Mouse (Mus musculus) macrophage (primary cell): ENCODE results near the gene Golgb1. TPM values are rescaled to one million over a fixed set of nuclear protein-coding genes. Genes with fewer than 3 reads are reported as not detected.

Experiments used
- H3K27ac ChIP-seq: fragments of 350-480 bp; formaldehyde crosslinking; 2 replicates; pipeline ENCODE4 v1.9.0; 2021
- H3K36me3 ChIP-seq: fragments of 350-480 bp; formaldehyde crosslinking; 2 replicates; pipeline ENCODE4 v1.9.0; 2021; ENCODE audit errors: inconsistent target
- H3K4me3 ChIP-seq: fragments of 350-480 bp; formaldehyde crosslinking; 2 replicates; pipeline ENCODE4 v1.9.0; 2021; ENCODE audit errors: inconsistent target
- H3K79me2 ChIP-seq: fragments of 350-480 bp; formaldehyde crosslinking; 2 replicates; pipeline ENCODE4 v1.9.0; 2021; ENCODE audit errors: inconsistent target
- WGBS: methylation state at CpG from one replicate; pipeline ENCODE4 v1.1.7; 2026; ENCODE audit warnings: inconsistent platforms; ENCODE audit not compliant: missing documents; 5-methylcytosine and 5-hydroxymethylcytosine counted together
- polyA plus RNA-seq: library from polyadenylated mRNA; stranded (reverse); fragments of 250-400 nt; gene quantifications from 3 replicates; pipeline ENCODE4 v1.2.4, GENCODE M21; 2018; ENCODE audit warnings: inconsistent platforms

Golgb1 gene
- polyA plus RNA-seq, 1 experiment from 2014 or later: 49.2 TPM

DNA sequence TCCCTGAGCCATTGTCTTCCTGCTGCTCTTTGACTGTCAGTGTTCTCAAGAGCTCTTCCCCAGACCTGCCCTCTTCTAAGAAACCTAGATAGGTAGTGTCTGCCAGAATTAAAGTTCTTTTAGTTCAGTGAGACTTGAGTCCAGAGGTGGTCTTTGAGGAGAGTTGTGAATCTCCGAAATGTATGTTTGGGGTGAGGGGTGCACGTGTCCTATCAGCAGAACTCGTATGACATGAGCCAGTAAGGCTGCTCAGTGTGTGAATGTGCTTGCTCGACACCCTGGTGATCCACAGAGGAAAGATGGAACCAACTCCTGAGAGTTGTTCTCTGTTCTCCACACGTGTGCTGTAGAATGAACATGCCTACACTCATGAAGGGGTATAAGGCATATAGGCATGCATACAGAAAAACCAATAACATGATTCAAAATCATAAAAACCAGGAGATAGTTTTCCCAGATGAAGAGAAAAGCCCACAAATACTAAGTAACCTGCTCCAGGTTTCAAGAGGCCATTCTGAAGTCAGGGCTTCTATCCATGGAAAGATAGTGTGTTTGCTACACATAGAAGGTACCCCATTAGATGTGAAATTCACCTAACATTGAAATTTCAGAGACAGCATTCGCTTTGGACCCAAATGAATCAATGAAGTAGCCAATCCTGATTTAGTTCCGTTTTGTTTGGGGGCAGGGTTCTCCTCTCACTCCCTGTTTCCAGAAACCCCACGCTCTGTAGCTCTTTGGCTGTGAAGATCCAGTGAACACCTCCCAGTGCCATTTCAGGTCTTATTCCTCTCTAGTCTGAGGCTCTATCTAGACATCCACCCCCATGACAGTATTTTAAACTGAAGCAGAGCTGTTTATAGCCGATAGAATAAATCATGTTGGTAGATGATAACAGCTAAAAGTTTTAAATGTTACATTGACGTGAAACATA, 51.8 kb downstream of the Golgb1 start:
- H3K79me2 ChIP-seq: no peaks in the 10 kb centered on the region
- 96% methylated on average over 10 of the region's 10 CpGs for WGBS
- H3K36me3 ChIP-seq: peaks cover 67% of the 10 kb centered on the region
- H3K4me3 ChIP-seq: no peak overlapping the region
- H3K27ac ChIP-seq: no peak overlapping the region

DNA sequence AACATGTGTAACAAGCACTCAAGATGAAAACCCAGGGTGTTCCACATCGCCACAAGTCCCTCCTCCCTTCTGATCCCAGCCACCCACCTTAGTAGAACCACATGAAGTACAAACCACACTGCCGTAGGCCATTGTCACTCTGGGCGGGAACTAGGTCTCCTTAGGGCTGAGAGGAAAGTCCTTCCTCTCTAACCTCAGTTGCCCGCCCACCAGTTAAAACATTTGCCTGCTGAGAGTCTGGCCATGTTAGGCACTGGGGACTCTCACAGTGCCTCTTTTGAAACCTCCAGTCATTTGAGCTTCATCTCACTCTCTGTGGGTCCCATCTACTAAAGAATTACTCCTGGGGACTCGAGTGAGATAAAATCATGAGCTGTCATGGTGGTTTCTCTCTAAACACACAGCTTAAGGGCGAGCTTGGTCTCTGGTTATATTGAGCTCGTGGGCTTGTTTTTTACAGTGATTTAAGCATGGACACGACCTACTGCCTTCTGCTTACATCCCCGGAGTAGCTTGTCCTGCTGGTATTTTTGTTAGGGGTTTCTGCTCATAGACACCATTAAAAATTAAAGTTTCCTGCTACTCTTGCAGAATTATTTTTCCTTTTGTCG, 52.7 kb downstream of the Golgb1 start:
- H3K36me3 ChIP-seq: peaks cover 73% of the 10 kb centered on the region
- no peak overlapping the region for H3K4me3 ChIP-seq
- H3K79me2 ChIP-seq: no peaks in the 10 kb centered on the region
- 90% methylated on average over 10 of the region's 10 CpGs for WGBS
- no peak overlapping the region for H3K27ac ChIP-seq

DNA sequence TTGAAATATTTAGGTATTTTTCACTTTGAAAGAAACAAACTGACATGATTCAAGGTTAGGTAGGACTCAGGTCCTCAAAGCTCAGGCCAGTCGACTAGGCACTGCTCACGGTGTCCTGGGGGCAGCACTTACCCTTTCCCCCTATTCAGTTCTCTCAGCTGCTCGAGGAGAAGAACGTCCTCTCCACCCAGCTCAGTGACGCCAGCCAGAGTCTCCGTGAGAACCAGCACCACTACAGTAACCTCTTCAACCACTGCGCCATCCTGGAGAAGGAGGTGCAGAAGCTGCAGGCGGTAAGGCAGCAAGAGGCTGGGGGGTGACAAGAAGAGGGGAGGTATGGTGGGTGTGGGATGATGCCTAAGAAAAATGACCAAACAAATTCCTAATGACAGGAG, 53.2 kb downstream of the Golgb1 start:
- peaks cover 70% of the 10 kb centered on the region for H3K36me3 ChIP-seq
- 93% methylated on average over 8 of the region's 8 CpGs for WGBS
- H3K4me3 ChIP-seq: no peak overlapping the region
- no peaks in the 10 kb centered on the region for H3K79me2 ChIP-seq
- no peak overlapping the region for H3K27ac ChIP-seq

DNA sequence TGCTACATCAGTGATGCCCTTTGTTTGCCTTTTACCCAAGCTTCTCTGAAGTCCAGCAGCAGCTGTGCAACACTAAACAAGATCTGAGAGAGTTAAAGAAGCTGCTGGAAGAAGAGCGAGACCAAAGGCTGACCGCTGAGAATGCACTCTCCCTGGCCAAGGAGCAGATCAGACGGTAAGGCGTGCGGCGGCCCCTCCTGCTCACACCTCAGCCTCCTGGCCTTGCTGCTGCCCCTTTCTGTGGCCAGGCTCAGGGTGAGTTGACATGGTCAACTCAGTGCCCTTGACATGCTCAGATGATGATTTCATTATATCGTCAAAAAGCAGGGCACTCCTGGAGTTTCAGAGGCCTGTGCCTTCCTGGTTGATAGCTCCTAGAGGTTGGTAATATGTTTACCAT, 54.3 kb downstream of the Golgb1 start:
- Histone ChIP-seq H3K79me2 (no peaks in the 10 kb centered on the region), H3K27ac (no peak overlapping the region), H3K4me3 (no peak overlapping the region), H3K36me3 (peaks cover 61% of the 10 kb centered on the region)
- WGBS: 95% methylated on average over 7 of the region's 7 CpGs

DNA sequence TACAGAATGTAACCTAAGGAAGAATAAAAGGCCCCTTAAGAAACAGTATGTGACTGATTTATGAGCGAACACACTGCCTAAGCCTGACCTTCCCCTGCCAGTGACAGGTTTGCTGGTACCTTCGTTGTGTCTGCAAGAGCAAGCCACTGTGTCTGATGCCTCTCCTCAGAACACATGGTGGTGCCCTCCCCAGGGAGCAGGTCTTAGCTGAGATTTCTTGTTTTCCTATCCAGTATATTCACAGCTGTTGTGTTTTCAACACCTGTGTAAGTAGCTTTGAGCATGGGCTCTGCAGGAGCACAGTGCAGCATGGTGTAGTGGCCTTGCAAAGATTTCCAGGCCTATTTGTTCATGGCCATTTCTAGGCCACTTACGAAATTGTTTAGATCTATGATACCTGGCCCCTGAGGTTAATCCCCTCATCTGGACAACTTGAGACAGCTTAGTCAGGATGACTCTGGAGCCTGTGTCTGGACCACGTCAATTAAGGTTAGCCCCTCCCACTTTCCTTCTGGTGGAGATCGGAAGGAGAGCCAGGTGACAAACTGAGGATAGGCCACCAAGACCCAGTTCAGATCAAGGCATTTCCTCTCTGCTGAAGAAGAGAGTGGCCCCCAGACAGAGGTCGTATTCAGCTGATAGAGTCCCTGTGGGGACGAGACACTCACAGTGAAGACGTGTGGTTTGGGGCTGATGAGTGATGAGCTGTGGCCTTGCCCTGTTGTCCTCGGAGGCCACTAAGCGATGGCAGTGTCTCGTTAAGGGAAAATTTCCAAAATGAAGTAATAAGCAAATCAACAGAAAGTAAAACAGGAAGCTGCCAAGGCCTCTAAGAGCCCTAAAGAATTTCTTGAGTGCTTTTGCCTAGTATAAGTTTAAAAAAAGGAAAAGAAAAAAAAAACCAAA, 55.5 kb downstream of the Golgb1 start:
- Histone ChIP-seq H3K36me3 (peaks cover 48% of the 10 kb centered on the region), H3K79me2 (peaks cover 2% of the 10 kb centered on the region), H3K27ac (peak overlapping the region; percentile 58), H3K4me3 (no peak overlapping the region)
- WGBS: 34% methylated on average over 11 of the region's 11 CpGs

DNA sequence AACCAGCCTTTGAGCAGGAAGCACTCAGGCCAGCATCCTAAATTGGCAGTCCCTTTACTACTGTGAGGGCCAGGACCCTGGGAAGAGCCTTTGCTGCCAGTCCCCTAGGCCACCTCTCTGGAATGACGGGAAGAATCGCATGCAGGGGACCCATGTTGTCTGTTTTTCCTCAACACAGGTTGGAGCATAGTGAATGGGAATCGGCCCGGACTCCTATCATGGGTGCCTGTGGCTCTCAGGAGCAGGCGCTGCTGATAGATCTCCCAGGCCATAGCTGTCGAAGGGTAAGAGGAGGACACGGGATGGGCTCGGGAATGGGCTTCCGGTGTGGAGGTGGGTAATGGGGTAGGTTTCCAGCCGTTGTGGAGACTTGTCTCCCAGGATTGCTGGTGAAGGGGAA, 56.4 kb downstream of the Golgb1 start:
- Histone ChIP-seq H3K27ac (peak overlapping the region; percentile 58), H3K36me3 (peaks cover 39% of the 10 kb centered on the region; the same call in 1 of the 2 replicates), H3K79me2 (peaks cover 11% of the 10 kb centered on the region), H3K4me3 (no peak overlapping the region)
- WGBS: 95% methylated on average over 10 of the region's 10 CpGs

DNA sequence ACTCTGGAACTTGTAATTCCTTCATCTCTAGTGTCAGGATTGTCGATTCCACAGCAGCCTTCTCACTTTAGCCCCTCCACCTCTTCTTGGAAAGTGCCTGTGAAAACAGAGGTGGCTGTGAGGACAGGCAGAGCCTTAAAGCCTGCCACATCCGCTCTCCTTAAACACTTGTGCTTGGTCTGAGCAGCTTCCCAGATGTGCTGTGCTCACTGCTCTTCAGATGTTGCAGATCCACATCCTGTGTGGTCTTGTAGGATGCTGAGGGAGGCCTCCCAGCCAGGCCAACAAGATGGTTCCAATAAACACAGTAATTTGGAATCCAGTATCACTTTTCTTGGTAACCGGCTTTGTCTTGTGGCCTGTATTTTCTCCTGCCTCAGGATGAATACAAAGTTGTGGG, 57.0 kb downstream of the Golgb1 start:
- Histone ChIP-seq H3K4me3 (no peak overlapping the region), H3K79me2 (peaks cover 16% of the 10 kb centered on the region), H3K36me3 (peaks cover 33% of the 10 kb centered on the region; the same call in 1 of the 2 replicates), H3K27ac (no peak overlapping the region)
- 94% methylated on average over 3 of the region's 3 CpGs for WGBS

DNA sequence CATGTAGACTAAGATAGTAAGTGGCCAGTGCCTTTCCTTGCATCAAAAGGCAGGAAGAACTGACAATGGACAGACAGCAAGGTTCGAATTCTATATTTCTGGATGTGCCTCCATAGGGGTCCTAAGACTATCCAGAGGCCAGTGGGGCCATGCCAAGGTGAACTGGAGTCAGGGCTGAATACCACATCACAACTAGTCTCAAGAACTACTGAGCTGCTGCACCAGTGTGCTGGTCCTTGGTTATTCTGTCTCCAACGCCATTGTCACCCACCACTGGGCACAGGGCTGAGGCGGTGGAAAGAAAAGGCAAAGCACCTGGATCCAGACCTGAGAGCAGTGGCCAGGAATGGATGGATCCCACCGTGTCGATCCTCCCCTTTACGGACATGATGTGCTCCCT, 57.6 kb downstream of the Golgb1 start:
- WGBS: 94% methylated on average over 6 of the region's 6 CpGs
- Histone ChIP-seq H3K4me3 (no peak overlapping the region), H3K36me3 (peaks cover 33% of the 10 kb centered on the region; the same call in 1 of the 2 replicates), H3K79me2 (peaks cover 22% of the 10 kb centered on the region), H3K27ac (no peak overlapping the region)

DNA sequence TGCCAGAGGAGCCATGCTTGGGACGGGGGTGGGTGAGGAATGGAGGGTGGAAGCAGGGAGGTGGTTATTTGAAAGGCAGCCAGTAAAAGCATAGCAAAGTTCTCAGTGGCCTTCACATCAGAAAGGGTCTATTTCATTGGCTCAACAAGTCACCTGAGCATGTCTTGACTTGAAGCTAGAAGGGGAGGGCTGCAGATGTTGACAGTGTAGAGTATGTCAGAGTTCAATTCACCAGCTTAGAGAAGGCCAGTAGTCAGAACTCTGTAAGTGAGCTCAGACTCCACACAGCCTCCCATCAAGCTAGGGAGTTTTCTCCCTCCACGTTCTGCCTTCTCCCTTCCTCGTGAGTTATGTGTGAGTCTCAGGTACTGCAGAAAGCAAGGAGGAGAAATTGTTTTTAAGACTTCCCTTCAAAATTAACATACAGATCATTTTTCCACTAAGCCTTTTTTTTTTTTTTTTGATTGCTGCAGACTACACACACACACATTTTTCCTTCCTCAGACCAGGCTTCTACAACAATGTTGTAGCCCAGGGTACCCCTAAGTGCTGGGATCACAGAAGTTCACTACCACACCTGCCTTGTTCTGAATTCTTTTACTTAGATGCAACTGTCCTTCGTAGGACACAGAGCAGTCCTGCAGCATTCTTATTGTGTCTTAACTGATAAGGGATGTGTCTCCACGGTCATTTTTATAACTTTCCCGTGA, 59.3 kb downstream of the Golgb1 start:
- peak overlapping the region; percentile 78; the same call in 1 of the 2 replicates for H3K4me3 ChIP-seq
- peaks cover 40% of the 10 kb centered on the region for H3K79me2 ChIP-seq
- H3K27ac ChIP-seq: peak overlapping the region; percentile 99
- peaks cover 29% of the 10 kb centered on the region; the same call in 1 of the 2 replicates for H3K36me3 ChIP-seq
- 14% methylated on average over 6 of the region's 6 CpGs for WGBS

DNA sequence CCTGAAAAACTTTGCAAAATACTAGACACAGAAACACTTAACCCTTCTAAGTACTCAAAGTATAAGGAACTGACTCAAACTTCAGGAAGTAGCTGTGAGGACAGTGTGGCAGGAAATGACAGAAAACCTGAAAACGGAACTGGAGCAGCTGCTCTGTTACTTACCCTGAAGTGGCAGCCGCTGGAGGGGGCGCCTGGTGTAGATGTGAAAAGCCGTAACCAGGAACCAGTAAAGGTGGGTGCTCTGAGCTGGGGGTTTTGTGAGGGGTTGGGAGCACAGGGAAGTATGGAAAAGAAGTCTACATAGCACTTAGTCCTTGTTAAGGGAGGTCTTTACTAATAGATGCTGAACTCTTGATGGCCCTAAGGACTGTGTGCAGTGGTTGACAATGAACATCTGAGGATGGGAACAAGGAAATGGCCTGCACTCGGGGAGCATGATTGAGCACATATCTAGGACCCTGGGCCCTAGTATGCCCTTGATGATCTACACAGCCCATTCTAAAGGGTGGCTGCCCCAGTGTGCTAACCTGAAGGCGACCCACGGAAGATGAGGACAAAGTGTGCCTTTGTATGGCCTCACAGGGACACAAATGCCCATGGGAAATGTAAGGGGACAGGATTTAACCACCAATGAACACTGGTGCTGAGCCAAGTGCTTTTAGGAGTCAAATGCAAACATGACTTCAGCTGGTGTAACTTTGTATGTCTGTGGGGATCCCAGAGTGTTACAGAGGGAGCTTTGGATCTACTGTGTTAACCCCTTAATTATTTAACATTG, 60.1 kb downstream of the Golgb1 start, which contains the start of gene Hcls1:
Gene Hcls1 (plus strand): TSS at position 143 of the 780 bp plus-strand sequence.
- Histone ChIP-seq H3K27ac (peak within 1 kb of the TSS; percentile 99), H3K4me3 (peak within 1 kb of the TSS; percentile 78), H3K36me3 (peaks cover 35% of the 10 kb centered on the region; the same call in 1 of the 2 replicates), H3K79me2 (peaks cover 47% of the 10 kb centered on the region)
- WGBS: 2% methylated on average over 7 of the region's 7 CpGs

DNA sequence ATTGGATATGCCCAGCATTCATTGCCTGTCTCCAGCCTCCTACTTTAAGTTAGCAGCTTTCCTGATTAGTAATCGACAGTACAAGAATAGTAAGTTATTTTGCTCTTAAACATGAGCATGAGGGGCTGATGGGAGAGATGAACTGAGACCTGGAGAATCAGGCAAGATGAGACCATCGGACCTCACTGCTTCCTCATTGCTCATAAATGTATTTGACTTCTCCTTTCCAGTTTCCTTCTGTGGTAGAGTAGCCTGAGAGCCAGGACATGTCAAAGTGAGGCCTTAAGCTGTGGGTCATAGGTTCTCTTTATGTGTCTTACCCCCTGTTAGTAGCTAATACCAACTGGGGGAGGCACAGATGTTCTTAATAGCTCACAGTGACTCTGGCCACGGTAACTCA, 60.9 kb downstream of the Golgb1 start:
- H3K36me3 ChIP-seq: peaks cover 39% of the 10 kb centered on the region; the same call in 1 of the 2 replicates
- peak overlapping the region; percentile 78 for H3K4me3 ChIP-seq
- 3% methylated on average over 3 of the region's 3 CpGs for WGBS
- peaks cover 55% of the 10 kb centered on the region for H3K79me2 ChIP-seq
- peak overlapping the region; percentile 99 for H3K27ac ChIP-seq

DNA sequence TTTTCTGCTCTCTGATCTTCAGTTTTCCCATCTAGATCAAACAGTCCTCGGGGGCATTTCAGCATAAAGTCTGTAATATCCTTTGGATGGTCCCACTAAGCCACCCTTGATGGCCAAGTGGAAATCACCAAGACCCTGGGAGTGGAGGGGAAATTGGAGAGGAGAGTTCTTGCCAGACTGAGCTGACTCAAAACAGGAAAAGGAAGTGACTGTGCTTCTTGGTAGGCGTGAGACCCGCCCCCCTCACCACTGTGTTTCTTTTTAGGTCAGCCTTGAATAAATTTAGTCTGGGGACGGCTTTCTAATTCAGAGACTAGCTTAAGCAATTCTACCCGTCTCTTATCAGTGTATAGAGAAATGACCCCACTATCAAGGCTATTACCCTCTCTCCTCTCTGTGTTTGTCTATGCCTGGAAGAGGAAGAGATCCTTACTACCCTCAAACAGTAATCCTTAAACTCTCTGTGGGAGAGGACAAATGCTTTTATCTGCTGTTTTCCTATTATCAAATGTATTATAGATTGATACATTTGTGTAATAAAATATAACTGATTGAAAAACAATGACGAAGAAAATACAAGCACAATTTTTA, 66.3 kb downstream of the Golgb1 start:
- Histone ChIP-seq H3K79me2 (peaks cover 100% of the 10 kb centered on the region), H3K27ac (peak overlapping the region; percentile 52), H3K4me3 (no peak overlapping the region), H3K36me3 (peaks cover 36% of the 10 kb centered on the region; the same call in 1 of the 2 replicates)
- WGBS: 19% methylated on average over 5 of the region's 6 CpGs

DNA sequence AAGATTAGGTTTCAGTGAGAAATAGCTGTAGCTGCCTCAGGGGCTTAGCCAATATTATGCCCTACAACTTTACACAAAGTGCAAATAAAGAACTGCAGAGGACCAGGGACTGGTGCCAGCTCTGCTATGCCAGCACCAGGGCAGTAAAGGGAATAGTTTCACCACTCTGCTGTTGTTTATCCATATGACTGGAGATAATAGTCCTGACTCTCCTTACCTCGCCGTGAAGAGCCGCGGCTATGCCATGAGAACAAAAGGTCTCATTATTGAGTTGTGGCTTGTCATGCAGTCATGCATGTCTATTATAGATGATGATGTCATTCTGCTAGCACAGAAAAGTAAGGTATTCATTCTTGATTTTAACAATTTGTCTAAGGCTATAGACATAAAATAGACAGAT, 67.0 kb downstream of the Golgb1 start:
- H3K27ac ChIP-seq: peak overlapping the region; percentile 52

More for the DNA sequence above, 67.0 kb downstream of the Golgb1 start:
- WGBS: 90% methylated on average over 4 of the region's 4 CpGs
- H3K79me2 ChIP-seq: peaks cover 100% of the 10 kb centered on the region
- peaks cover 42% of the 10 kb centered on the region; the same call in 1 of the 2 replicates for H3K36me3 ChIP-seq
- H3K4me3 ChIP-seq: no peak overlapping the region
